Mouse (Mus musculus) forelimb bud, embryonic 11.5 days (tissue): ENCODE measurements at regions not wholly inside any gene's neighbourhood (a gene's known extent, or its start where the extent isn't known, plus 50 kb on each side); places are given as distances from the start of the nearest gene placed in this dataset.
"Not testable (repeated sequence)": the region's sequence is repeated elsewhere in the genome, so short reads cannot be mapped to it uniquely, and the experiment has no call there.

Experiments
- DNase-seq: peaks from one replicate; pipeline ENCODE4 v3.0.0-alpha.2; 2012; ENCODE audit warnings: low read depth, low spot score

GRCm38 (mm10) chr10:51397016-51397415 lies 83.4 kb upstream of the Gm49339 start:
- DNase-seq: not testable (repeated sequence)

GRCm38 (mm10) chr10:51405141-51405540 lies 75.3 kb upstream of the Gm49339 start:
- peak; percentile 66 for DNase-seq

GRCm38 (mm10) chr10:51412795-51413194 lies 67.6 kb upstream of the Gm49339 start:
- DNase-seq: no peak

GRCm38 (mm10) chr10:51414512-51414911 lies 65.9 kb upstream of the Gm49339 start:
- no peak for DNase-seq

GRCm38 (mm10) chr10:51416723-51417122 lies 63.7 kb upstream of the Gm49339 start:
- DNase-seq: no peak

- no peak for DNase-seq
These were observed 63.0 kb upstream of the Gm49339 start for GRCm38 (mm10) chr10:51417221-51417911.

- no peak for DNase-seq
These were observed 61.9 kb upstream of the Gm49339 start for GRCm38 (mm10) chr10:51418550-51418949.

- DNase-seq: no peak
These were observed 57.9 kb upstream of the Gm49339 start for GRCm38 (mm10) chr10:51422501-51422900.
